Mouse (Mus musculus) intestine, postnatal 0 days (tissue): ENCODE results near the gene Fam174b. TPM values are rescaled to one million over a fixed set of nuclear protein-coding genes. Genes with fewer than 3 reads are reported as not detected.

Experiments
- ATAC-seq: fragments of 200-750 bp; cut with Nextera tagmentation; 2 replicates; pipeline ENCODE4 v1.8.0; 2017; ENCODE audit warnings: mild to moderate bottlenecking, moderate TSS enrichment, moderate library complexity
- H3K27ac ChIP-seq: fragments of 300-500 bp; sonication (generic); 2 replicates; pipeline ENCODE4 v1.5.1; 2014; ENCODE audit warnings: mild to moderate bottlenecking, low read depth, low read length, moderate library complexity
- H3K27me3 ChIP-seq: fragments of 300-500 bp; sonication (generic); replicated peaks from 2 replicates; pipeline ENCODE4 v1.6.1; 2014; ENCODE audit warnings: low read length, mixed read lengths; ENCODE audit not compliant: control insufficient read depth, insufficient read depth
- H3K36me3 ChIP-seq: fragments of 300-500 bp; sonication (generic); 2 replicates; pipeline ENCODE4 v1.6.1; 2014; ENCODE audit warnings: mild to moderate bottlenecking, moderate library complexity; ENCODE audit not compliant: control insufficient read depth, insufficient read depth
- H3K4me1 ChIP-seq: fragments of 300-500 bp; sonication (generic); replicated peaks from 2 replicates; pipeline ENCODE4 v1.6.1; 2014; ENCODE audit warnings: antibody characterized with exemption, low read length, mixed read lengths; ENCODE audit not compliant: control insufficient read depth, insufficient read depth
- H3K4me2 ChIP-seq: fragments of 300-500 bp; sonication (generic); replicated peaks from 2 replicates; pipeline ENCODE4 v1.6.1; 2014; ENCODE audit warnings: low read depth, mild to moderate bottlenecking, moderate library complexity
- H3K4me3 ChIP-seq: fragments of 300-500 bp; sonication (generic); 2 replicates; pipeline ENCODE4 v1.5.1; 2014; ENCODE audit warnings: low read depth, low read length
- H3K9ac ChIP-seq: fragments of 300-500 bp; sonication (generic); 2 replicates; pipeline ENCODE4 v1.6.1; 2014; ENCODE audit warnings: mild to moderate bottlenecking, low read depth, low read length
- H3K9me3 ChIP-seq: fragments of 300-500 bp; sonication (generic); 2 replicates; pipeline ENCODE4 v1.6.1; 2016; ENCODE audit warnings: mixed run types; ENCODE audit not compliant: control insufficient read depth
- CTCF ChIP-seq: sonication (generic); IDR thresholded peaks from 2 replicates; pipeline ENCODE4 v1.5.1; 2016; ENCODE audit warnings: low read depth, mild to moderate bottlenecking, control low read depth, antibody characterized with exemption, moderate library complexity
- WGBS: fragments of 180-500 bp; shearing (Covaris S2); extraction: QIAGEN DNeasy Blood & Tissue Kit; methylation state at CpG from one replicate; pipeline ENCODE4 v1.1.7; 2014; 5-methylcytosine and 5-hydroxymethylcytosine counted together
- polyA plus RNA-seq: library from polyadenylated mRNA; unstranded; fragments of >200 nt; fragmentation: Nextera tagmentation; extraction: Ambion mirVana; gene quantifications from 2 replicates; pipeline ENCODE4 v1.2.1, GENCODE M21; 2015

Gene Fam174b
- polyA plus RNA-seq, 1 experiment from 2014 or later, result 11.6 TPM

GRCm38 (mm10) chr7:73718031-73718430 lies 22.1 kb upstream of the Fam174b start:
- Histone ChIP-seq H3K27ac (no peak overlapping the region), H3K4me1 (no peaks in the 10 kb centered on the region), H3K9ac (no peak overlapping the region), H3K4me2 (no peak overlapping the region), H3K9me3 (no peaks in the 10 kb centered on the region), H3K27me3 (no peaks in the 10 kb centered on the region), H3K36me3 (no peaks in the 10 kb centered on the region), H3K4me3 (no peak overlapping the region)
- 48% methylated on average over 10 of the region's 10 CpGs for WGBS
- ATAC-seq, result no peak
- TF ChIP-seq CTCF, result no peak

- no peaks in the 10 kb centered on the region for H3K9me3 ChIP-seq
- no peak overlapping the region for H3K4me2 ChIP-seq
- H3K27ac ChIP-seq, result no peak overlapping the region
- no peak for ATAC-seq
- no peak overlapping the region for H3K9ac ChIP-seq
- TF ChIP-seq CTCF, result no peak
- no peaks in the 10 kb centered on the region for H3K4me1 ChIP-seq
- H3K4me3 ChIP-seq, result no peak overlapping the region
- WGBS, result 42% methylated on average over 5 of the region's 5 CpGs
- no peaks in the 10 kb centered on the region for H3K36me3 ChIP-seq
- no peaks in the 10 kb centered on the region for H3K27me3 ChIP-seq
Measured at GRCm38 (mm10) chr7:73718497-73719007, 21.6 kb upstream of the Fam174b start.

GRCm38 (mm10) chr7:73721046-73721445 lies 19.1 kb upstream of the Fam174b start:
- Histone ChIP-seq H3K36me3 (no peaks in the 10 kb centered on the region), H3K27ac (no peak overlapping the region), H3K4me3 (no peak overlapping the region), H3K4me2 (no peak overlapping the region), H3K9ac (no peak overlapping the region), H3K27me3 (no peaks in the 10 kb centered on the region), H3K4me1 (no peaks in the 10 kb centered on the region), H3K9me3 (no peaks in the 10 kb centered on the region)
- WGBS, result 72% methylated on average over 3 of the region's 3 CpGs
- no peak for TF ChIP-seq CTCF
- ATAC-seq, result no peak

- H3K27me3 ChIP-seq, result no peaks in the 10 kb centered on the region
- H3K36me3 ChIP-seq, result no peaks in the 10 kb centered on the region
- no peaks in the 10 kb centered on the region for H3K9me3 ChIP-seq
- no peak overlapping the region for H3K9ac ChIP-seq
- no peak for ATAC-seq
- no peak for TF ChIP-seq CTCF
- no peak overlapping the region for H3K4me2 ChIP-seq
- no peak overlapping the region for H3K27ac ChIP-seq
- H3K4me1 ChIP-seq, result no peaks in the 10 kb centered on the region
- WGBS, result 82% methylated on average over 3 of the region's 3 CpGs
- H3K4me3 ChIP-seq, result no peak overlapping the region
Measured at GRCm38 (mm10) chr7:73721764-73722163, 18.3 kb upstream of the Fam174b start.

GRCm38 (mm10) chr7:73729913-73730312 lies 10.2 kb upstream of the Fam174b start:
- no peak for ATAC-seq

GRCm38 (mm10) chr7:73730430-73731022 lies 9.6 kb upstream of the Fam174b start:
- no peaks in the 10 kb centered on the region for H3K27me3 ChIP-seq

More at GRCm38 (mm10) chr7:73729913-73730312, 10.2 kb upstream of the Fam174b start:
- Histone ChIP-seq H3K27me3 (no peaks in the 10 kb centered on the region), H3K9me3 (0 out of 2 replicates have a peak, but pooled peaks cover 3% of the 10 kb centered on the region), H3K4me1 (no peaks in the 10 kb centered on the region), H3K9ac (no peak overlapping the region), H3K4me3 (no peak overlapping the region), H3K27ac (no peak overlapping the region), H3K36me3 (no peaks in the 10 kb centered on the region), H3K4me2 (no peak overlapping the region)
- TF ChIP-seq CTCF, result no peak
- WGBS, result 37% methylated on average over 7 of the region's 7 CpGs

More at GRCm38 (mm10) chr7:73730430-73731022, 9.6 kb upstream of the Fam174b start:
- H3K9me3 ChIP-seq, result 0 out of 2 replicates have a peak, but pooled peaks cover 3% of the 10 kb centered on the region
- no peaks in the 10 kb centered on the region for H3K4me1 ChIP-seq
- no peak for TF ChIP-seq CTCF
- H3K9ac ChIP-seq, result no peak overlapping the region
- H3K27ac ChIP-seq, result no peak overlapping the region
- no peak for ATAC-seq
- H3K36me3 ChIP-seq, result no peaks in the 10 kb centered on the region
- 39% methylated on average over 10 of the region's 10 CpGs for WGBS
- H3K4me2 ChIP-seq, result no peak overlapping the region
- H3K4me3 ChIP-seq, result no peak overlapping the region
